Mouse (Mus musculus) limb, embryonic 13.5 days (tissue): ENCODE measurements at regions not wholly inside any gene's neighbourhood (a gene's known extent, or its start where the extent isn't known, plus 50 kb on each side); places are given as distances from the start of the nearest gene placed in this dataset.

Source experiments
- ATAC-seq: fragments of 200-750 bp; cut with Nextera tagmentation; 2 replicates; pipeline ENCODE4 v1.8.0; 2017; ENCODE audit warnings: low read depth, moderate number of reproducible peaks, moderate TSS enrichment; ENCODE audit not compliant: low FRiP score
- H3K27ac ChIP-seq: fragments of 300-500 bp; sonication (generic); 2 replicates; pipeline ENCODE4 v1.5.1; 2015; ENCODE audit warnings: inconsistent platforms, mild to moderate bottlenecking, moderate library complexity
- H3K27me3 ChIP-seq: fragments of 300-500 bp; sonication (generic); 2 replicates; pipeline ENCODE4 v1.6.1; 2015; ENCODE audit warnings: mild to moderate bottlenecking, inconsistent platforms
- H3K36me3 ChIP-seq: fragments of 300-500 bp; sonication (generic); 2 replicates; pipeline ENCODE4 v1.6.1; 2015; ENCODE audit warnings: inconsistent platforms, mild to moderate bottlenecking, moderate library complexity
- H3K4me1 ChIP-seq: fragments of 300-500 bp; sonication (generic); 2 replicates; pipeline ENCODE4 v1.6.1; 2015; ENCODE audit warnings: inconsistent platforms
- H3K4me2 ChIP-seq: fragments of 300-500 bp; sonication (generic); replicated peaks from 2 replicates; pipeline ENCODE4 v1.6.1; 2015; ENCODE audit warnings: inconsistent platforms, mild to moderate bottlenecking, moderate library complexity
- H3K4me3 ChIP-seq: fragments of 300-500 bp; sonication (generic); 2 replicates; pipeline ENCODE4 v1.5.1; 2015; ENCODE audit warnings: moderate library complexity, mild to moderate bottlenecking, inconsistent platforms
- H3K9ac ChIP-seq: fragments of 300-500 bp; sonication (generic); 2 replicates; pipeline ENCODE4 v1.6.1; 2015; ENCODE audit warnings: mild to moderate bottlenecking, inconsistent platforms
- H3K9me3 ChIP-seq: fragments of 300-500 bp; sonication (generic); 2 replicates; pipeline ENCODE4 v1.6.1; 2016; ENCODE audit warnings: inconsistent platforms
- WGBS: fragments of 180-500 bp; shearing (Covaris S2); methylation state at CpG from one replicate; pipeline ENCODE4 v1.1.7; 2015; 5-methylcytosine and 5-hydroxymethylcytosine counted together

- Histone ChIP-seq H3K4me3 (no peak overlapping the region), H3K27ac (no peak overlapping the region), H3K9ac (no peak overlapping the region), H3K27me3 (no peaks in the 10 kb centered on the region), H3K9me3 (0 out of 2 replicates have a peak, but pooled peaks cover 7% of the 10 kb centered on the region), H3K4me1 (no peaks in the 10 kb centered on the region), H3K36me3 (no peaks in the 10 kb centered on the region), H3K4me2 (no peak overlapping the region)
- ATAC-seq: no peak
Measured at GRCm38 (mm10) chr3:21485454-21485853, 591.0 kb upstream of the Tbl1xr1 start.

- no peaks in the 10 kb centered on the region for H3K36me3 ChIP-seq
- WGBS: 56% methylated on average over 1 of the region's 1 CpGs
Measured at GRCm38 (mm10) chr3:21489547-21489946, 586.9 kb upstream of the Tbl1xr1 start.

GRCm38 (mm10) chr3:21492413-21492812 is 584.0 kb upstream of the Tbl1xr1 start:
- Histone ChIP-seq H3K9ac (no peak overlapping the region), H3K9me3 (0 out of 2 replicates have a peak, but pooled peaks cover 7% of the 10 kb centered on the region)
- no peak for ATAC-seq

More at GRCm38 (mm10) chr3:21489547-21489946, 586.9 kb upstream of the Tbl1xr1 start:
- no peak overlapping the region for H3K9ac ChIP-seq
- H3K27ac ChIP-seq: no peak overlapping the region
- no peak for ATAC-seq
- peaks cover 12% of the 10 kb centered on the region; the same call in 1 of the 2 replicates for H3K4me1 ChIP-seq
- no peak overlapping the region for H3K4me2 ChIP-seq
- H3K4me3 ChIP-seq: no peak overlapping the region
- H3K27me3 ChIP-seq: no peaks in the 10 kb centered on the region
- 0 out of 2 replicates have a peak, but pooled peaks cover 7% of the 10 kb centered on the region for H3K9me3 ChIP-seq

GRCm38 (mm10) chr3:21493384-21493783 is 583.1 kb upstream of the Tbl1xr1 start:
- ATAC-seq: no peak
- 0 out of 2 replicates have a peak, but pooled peaks cover 7% of the 10 kb centered on the region for H3K9me3 ChIP-seq
- H3K27me3 ChIP-seq: no peaks in the 10 kb centered on the region
- H3K36me3 ChIP-seq: no peaks in the 10 kb centered on the region
- no peak overlapping the region for H3K27ac ChIP-seq
- H3K4me3 ChIP-seq: no peak overlapping the region
- H3K9ac ChIP-seq: no peak overlapping the region
- H3K4me2 ChIP-seq: no peak overlapping the region
- WGBS: 42% methylated on average over 6 of the region's 6 CpGs
- H3K4me1 ChIP-seq: peaks cover 21% of the 10 kb centered on the region

More at GRCm38 (mm10) chr3:21492413-21492812, 584.0 kb upstream of the Tbl1xr1 start:
- Histone ChIP-seq H3K27me3 (no peaks in the 10 kb centered on the region), H3K4me3 (no peak overlapping the region), H3K27ac (no peak overlapping the region), H3K4me2 (no peak overlapping the region), H3K4me1 (peaks cover 21% of the 10 kb centered on the region), H3K36me3 (no peaks in the 10 kb centered on the region)
- WGBS: 78% methylated on average over 3 of the region's 3 CpGs

GRCm38 (mm10) chr3:21494904-21495303 is 581.5 kb upstream of the Tbl1xr1 start:
- no peak overlapping the region for H3K9ac ChIP-seq
- no peaks in the 10 kb centered on the region for H3K36me3 ChIP-seq
- no peak overlapping the region for H3K4me2 ChIP-seq
- H3K9me3 ChIP-seq: no peaks in the 10 kb centered on the region
- no peak for ATAC-seq
- WGBS: 50% methylated on average over 3 of the region's 3 CpGs
- no peak overlapping the region for H3K4me3 ChIP-seq
- no peaks in the 10 kb centered on the region for H3K27me3 ChIP-seq
- no peak overlapping the region for H3K27ac ChIP-seq
- peaks cover 21% of the 10 kb centered on the region for H3K4me1 ChIP-seq

- Histone ChIP-seq H3K9ac (no peak overlapping the region), H3K4me2 (no peak overlapping the region), H3K27me3 (no peaks in the 10 kb centered on the region), H3K27ac (no peak overlapping the region), H3K4me3 (no peak overlapping the region), H3K9me3 (no peaks in the 10 kb centered on the region), H3K36me3 (no peaks in the 10 kb centered on the region), H3K4me1 (peaks cover 21% of the 10 kb centered on the region)
- ATAC-seq: no peak
- 28% methylated on average over 5 of the region's 5 CpGs for WGBS
Measured at GRCm38 (mm10) chr3:21495651-21496050, 580.8 kb upstream of the Tbl1xr1 start.

GRCm38 (mm10) chr3:21496166-21496565 is 580.3 kb upstream of the Tbl1xr1 start:
- H3K27me3 ChIP-seq: no peaks in the 10 kb centered on the region
- no peak overlapping the region for H3K4me3 ChIP-seq
- H3K9me3 ChIP-seq: no peaks in the 10 kb centered on the region
- WGBS: 91% methylated on average over 2 of the region's 2 CpGs
- no peak overlapping the region for H3K4me2 ChIP-seq
- no peaks in the 10 kb centered on the region for H3K36me3 ChIP-seq
- no peak overlapping the region for H3K27ac ChIP-seq
- ATAC-seq: no peak
- peaks cover 21% of the 10 kb centered on the region for H3K4me1 ChIP-seq
- no peak overlapping the region for H3K9ac ChIP-seq

GRCm38 (mm10) chr3:21497011-21497410 is 579.4 kb upstream of the Tbl1xr1 start:
- no peak overlapping the region for H3K4me3 ChIP-seq
- 70% methylated on average over 1 of the region's 1 CpGs for WGBS
- ATAC-seq: no peak
- H3K9ac ChIP-seq: no peak overlapping the region
- no peaks in the 10 kb centered on the region for H3K27me3 ChIP-seq
- H3K4me1 ChIP-seq: peaks cover 21% of the 10 kb centered on the region
- H3K4me2 ChIP-seq: no peak overlapping the region
- no peaks in the 10 kb centered on the region for H3K9me3 ChIP-seq
- H3K36me3 ChIP-seq: no peaks in the 10 kb centered on the region
- no peak overlapping the region for H3K27ac ChIP-seq

- Histone ChIP-seq H3K36me3 (no peaks in the 10 kb centered on the region), H3K27ac (no peak overlapping the region), H3K9me3 (peaks cover 31% of the 10 kb centered on the region), H3K4me2 (no peak overlapping the region), H3K27me3 (no peaks in the 10 kb centered on the region), H3K4me1 (no peaks in the 10 kb centered on the region), H3K9ac (no peak overlapping the region), H3K4me3 (no peak overlapping the region)
- no peak for ATAC-seq
- 96% methylated on average over 2 of the region's 2 CpGs for WGBS
Measured at GRCm38 (mm10) chr3:21507655-21508054, 568.8 kb upstream of the Tbl1xr1 start.

- no peaks in the 10 kb centered on the region for H3K27me3 ChIP-seq
- no peaks in the 10 kb centered on the region for H3K36me3 ChIP-seq
- no peak overlapping the region for H3K27ac ChIP-seq
- H3K9ac ChIP-seq: no peak overlapping the region
- peaks cover 28% of the 10 kb centered on the region for H3K9me3 ChIP-seq
- ATAC-seq: no peak
- H3K4me2 ChIP-seq: no peak overlapping the region
- H3K4me3 ChIP-seq: no peak overlapping the region
- 71% methylated on average over 4 of the region's 4 CpGs for WGBS
- H3K4me1 ChIP-seq: no peaks in the 10 kb centered on the region
Measured at GRCm38 (mm10) chr3:21512081-21512480, 564.4 kb upstream of the Tbl1xr1 start.

- Histone ChIP-seq H3K36me3 (no peaks in the 10 kb centered on the region), H3K27me3 (no peaks in the 10 kb centered on the region), H3K4me1 (peaks cover 3% of the 10 kb centered on the region; the same call in 1 of the 2 replicates), H3K4me3 (no peak overlapping the region), H3K9me3 (peaks cover 3% of the 10 kb centered on the region; the same call in 1 of the 2 replicates), H3K27ac (no peak overlapping the region), H3K4me2 (no peak overlapping the region), H3K9ac (no peak overlapping the region)
- no peak for ATAC-seq
- WGBS: 38% methylated on average over 1 of the region's 1 CpGs
Measured at GRCm38 (mm10) chr3:21524426-21524937, 552.0 kb upstream of the Tbl1xr1 start.

- Histone ChIP-seq H3K36me3 (no peaks in the 10 kb centered on the region), H3K9me3 (no peaks in the 10 kb centered on the region), H3K4me3 (no peak overlapping the region), H3K27me3 (no peaks in the 10 kb centered on the region), H3K9ac (no peak overlapping the region), H3K4me1 (peaks cover 5% of the 10 kb centered on the region; the same call in 1 of the 2 replicates), H3K27ac (no peak overlapping the region), H3K4me2 (no peak overlapping the region)
- 7% methylated on average over 5 of the region's 5 CpGs for WGBS
- no peak for ATAC-seq
Measured at GRCm38 (mm10) chr3:21530862-21531261, 545.6 kb upstream of the Tbl1xr1 start.

- Histone ChIP-seq H3K4me1 (peaks cover 5% of the 10 kb centered on the region), H3K4me3 (no peak overlapping the region), H3K27me3 (no peaks in the 10 kb centered on the region), H3K9me3 (no peaks in the 10 kb centered on the region), H3K36me3 (no peaks in the 10 kb centered on the region), H3K9ac (no peak overlapping the region), H3K4me2 (no peak overlapping the region), H3K27ac (no peak overlapping the region)
- ATAC-seq: no peak; the same call in 1 of the 2 replicates
- 32% methylated on average over 2 of the region's 2 CpGs for WGBS
Measured at GRCm38 (mm10) chr3:21539138-21539537, 537.3 kb upstream of the Tbl1xr1 start.
